Mouse (Mus musculus) stomach, embryonic 15.5 days (tissue): Measurements from ENCODE around the gene Gm42669. TPM values are rescaled to one million over a fixed set of nuclear protein-coding genes. Genes with fewer than 3 reads are reported as not detected.

Experiments used
- ATAC-seq: fragments of 200-750 bp; cut with Nextera tagmentation; 2 replicates; pipeline ENCODE4 v1.8.0; 2017; ENCODE audit warnings: low read depth, moderate number of reproducible peaks, moderate TSS enrichment; ENCODE audit not compliant: insufficient read depth, low FRiP score
- H3K27ac ChIP-seq: fragments of 300-500 bp; sonication (generic); 2 replicates; pipeline ENCODE4 v1.5.1; 2015; ENCODE audit warnings: mild to moderate bottlenecking, inconsistent platforms
- H3K27me3 ChIP-seq: fragments of 300-500 bp; sonication (generic); replicated peaks from 2 replicates; pipeline ENCODE4 v1.6.1; 2015; ENCODE audit warnings: inconsistent platforms
- H3K36me3 ChIP-seq: fragments of 300-500 bp; sonication (generic); 2 replicates; pipeline ENCODE4 v1.6.1; 2015; ENCODE audit warnings: inconsistent platforms
- H3K4me1 ChIP-seq: fragments of 300-500 bp; sonication (generic); 2 replicates; pipeline ENCODE4 v1.6.1; 2015; ENCODE audit warnings: inconsistent platforms
- H3K4me2 ChIP-seq: fragments of 300-500 bp; sonication (generic); 2 replicates; pipeline ENCODE4 v1.6.1; 2015; ENCODE audit warnings: mild to moderate bottlenecking, inconsistent platforms
- H3K4me3 ChIP-seq: fragments of 300-500 bp; sonication (generic); replicated peaks from 2 replicates; pipeline ENCODE4 v1.5.1; 2015; ENCODE audit warnings: inconsistent platforms
- H3K9ac ChIP-seq: fragments of 300-500 bp; sonication (generic); 2 replicates; pipeline ENCODE4 v1.6.1; 2015; ENCODE audit warnings: inconsistent platforms
- H3K9me3 ChIP-seq: fragments of 300-500 bp; sonication (generic); 2 replicates; pipeline ENCODE4 v1.6.1; 2016; ENCODE audit warnings: inconsistent platforms
- whole genome bisulfite sequencing: fragments of 180-500 bp; shearing (Covaris S2); methylation state at CpG from one replicate; pipeline ENCODE4 v1.1.7; 2015; 5-methylcytosine and 5-hydroxymethylcytosine counted together
- polyA plus RNA-seq: library from polyadenylated mRNA; unstranded; fragments of >200 nt; fragmentation: Nextera tagmentation; extraction: Ambion mirVana; gene quantifications from 2 replicates; pipeline ENCODE4 v1.2.1, GENCODE M21; 2015

Gm42669 gene
- 0.32 and 0.57 TPM in 2 replicates for polyA plus RNA-seq

DNA sequence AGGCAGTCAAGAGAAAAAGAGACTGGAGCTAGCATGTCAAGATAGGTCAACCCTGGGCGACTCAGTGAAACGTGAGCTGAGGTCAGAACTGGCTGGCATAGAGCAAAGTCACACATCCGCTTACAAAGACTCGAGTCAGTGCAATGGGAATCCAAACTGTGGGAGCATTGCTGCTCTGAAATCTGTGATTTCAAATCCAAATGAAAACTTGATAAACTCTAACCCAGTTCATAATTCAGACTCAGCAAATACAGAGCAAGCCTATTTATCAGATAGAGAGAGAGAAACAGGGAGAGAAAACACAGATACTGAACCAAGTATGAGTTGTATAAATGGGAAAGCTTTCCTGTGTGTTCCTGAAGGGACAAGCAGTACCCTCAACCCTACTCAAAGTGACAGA, at the start of gene Gm42669:
Gene Gm42669 (plus strand): TSS at position 301 of the 400 bp plus-strand sequence.
- Histone ChIP-seq H3K27ac (no peak within 1 kb of the TSS), H3K9me3 (no peaks in the 10 kb centered on the region)

DNA sequence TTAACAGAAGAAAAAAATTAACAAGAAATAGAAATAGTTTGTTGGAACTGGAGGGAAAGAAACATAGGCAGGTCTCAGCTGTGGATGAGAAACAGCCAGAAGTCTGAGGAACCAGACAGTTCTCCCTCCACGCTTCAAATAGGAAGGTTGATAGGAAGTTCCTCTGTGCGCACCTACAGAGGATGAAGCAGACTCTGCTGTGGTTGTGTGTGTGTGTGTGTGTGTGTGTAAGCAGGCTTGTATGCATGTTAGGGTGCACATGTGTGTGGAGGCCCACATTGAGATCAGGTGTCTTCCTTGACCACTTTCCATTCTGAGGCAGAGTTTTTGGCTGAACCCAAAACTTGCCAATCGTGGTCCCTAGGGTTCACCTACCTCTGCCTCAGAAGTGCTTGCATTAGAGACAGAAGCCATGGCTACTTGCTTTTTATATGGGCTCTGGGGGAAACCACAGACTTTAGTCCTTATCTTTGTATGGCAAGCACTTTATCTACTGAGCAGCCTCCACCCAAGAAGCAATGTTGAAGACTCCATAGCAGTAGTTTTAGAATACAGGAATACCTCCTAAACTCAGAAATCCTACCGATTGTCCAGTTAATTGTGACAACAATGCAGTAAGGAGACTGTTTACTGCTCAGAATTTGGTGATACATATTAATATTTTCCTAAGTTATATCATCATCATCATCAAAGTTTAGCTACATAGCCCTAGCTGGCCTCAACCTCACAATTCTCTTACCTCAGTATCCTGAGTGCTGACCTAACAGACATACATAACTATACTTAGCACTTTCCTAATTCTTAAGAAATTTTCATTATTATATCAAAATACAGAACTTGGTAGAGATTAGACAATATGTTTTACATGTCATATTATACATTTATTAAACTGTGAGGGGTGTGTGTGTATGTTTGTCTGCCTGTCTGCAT, 45.0 kb upstream of the Gm42669 start:
- no peak for ATAC-seq
- 90% methylated on average over 4 of the region's 4 CpGs for WGBS

More for the DNA sequence above, at the start of gene Gm42669:
- H3K27me3 ChIP-seq: no peaks in the 10 kb centered on the region
- no peak within 1 kb of the TSS for H3K4me3 ChIP-seq
- no peak within 1 kb of the TSS for H3K9ac ChIP-seq
- no peaks in the 10 kb centered on the region for H3K4me1 ChIP-seq
- no peak within 1 kb of the TSS for H3K4me2 ChIP-seq
- 71% methylated on average over 4 of the region's 4 CpGs for WGBS
- no peaks in the 10 kb centered on the region for H3K36me3 ChIP-seq
- no peak for ATAC-seq

DNA sequence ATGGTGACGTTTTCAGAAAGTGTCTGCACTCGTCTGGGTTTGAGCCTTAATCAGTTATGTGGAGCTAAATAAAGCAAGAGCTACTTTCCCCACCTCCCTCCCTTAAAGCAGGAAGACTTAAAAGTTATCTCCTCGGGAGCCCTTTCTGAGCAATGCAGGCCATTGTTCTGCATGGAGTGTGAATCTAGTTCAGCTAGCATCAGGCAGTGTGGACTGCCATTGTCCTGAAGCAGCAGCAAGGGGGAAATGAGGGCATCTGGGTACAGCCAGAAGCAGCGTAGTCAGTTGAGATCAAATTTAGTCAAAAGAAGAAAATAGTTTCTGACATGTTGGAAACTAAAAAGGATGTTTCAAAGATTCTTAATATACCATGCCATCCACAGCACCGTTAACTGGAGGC, 40.9 kb upstream of the Gm42669 start:
- H3K4me3 ChIP-seq: no peak overlapping the region
- no peak overlapping the region for H3K27ac ChIP-seq
- 61% methylated on average over 5 of the region's 5 CpGs for WGBS
- H3K4me2 ChIP-seq: no peak overlapping the region
- H3K9me3 ChIP-seq: no peaks in the 10 kb centered on the region
- no peak overlapping the region for H3K9ac ChIP-seq
- no peaks in the 10 kb centered on the region for H3K4me1 ChIP-seq
- no peaks in the 10 kb centered on the region for H3K36me3 ChIP-seq
- ATAC-seq: no peak
- H3K27me3 ChIP-seq: no peaks in the 10 kb centered on the region

More for the DNA sequence above, 45.0 kb upstream of the Gm42669 start:
- Histone ChIP-seq H3K4me2 (no peak overlapping the region), H3K27ac (no peak overlapping the region), H3K36me3 (no peaks in the 10 kb centered on the region), H3K9me3 (no peaks in the 10 kb centered on the region), H3K9ac (no peak overlapping the region), H3K4me1 (no peaks in the 10 kb centered on the region), H3K27me3 (no peaks in the 10 kb centered on the region), H3K4me3 (no peak overlapping the region)

DNA sequence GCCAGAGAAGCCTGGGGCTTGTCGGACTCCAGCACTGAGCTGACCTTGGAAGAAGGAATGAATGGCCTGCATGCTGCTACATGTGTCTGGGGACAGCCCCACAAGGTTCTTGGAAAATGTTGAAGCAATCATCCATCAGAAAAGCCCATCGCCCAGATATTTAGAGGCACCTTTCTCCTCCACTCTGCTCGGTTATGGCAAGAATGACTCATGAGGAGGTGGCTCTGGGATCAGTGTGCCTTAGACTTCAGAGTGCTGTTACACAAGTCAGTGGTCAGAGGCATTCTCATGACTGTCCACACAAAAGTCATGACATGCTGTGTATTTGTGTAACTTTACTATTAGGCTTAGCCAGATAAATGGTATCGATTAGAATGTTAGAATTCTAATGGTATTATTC, 40.3 kb upstream of the Gm42669 start:
- no peaks in the 10 kb centered on the region for H3K36me3 ChIP-seq
- no peak overlapping the region for H3K9ac ChIP-seq
- no peak for ATAC-seq
- no peaks in the 10 kb centered on the region for H3K27me3 ChIP-seq
- no peak overlapping the region for H3K27ac ChIP-seq
- H3K4me3 ChIP-seq: no peak overlapping the region
- no peaks in the 10 kb centered on the region for H3K9me3 ChIP-seq
- 79% methylated on average over 4 of the region's 4 CpGs for WGBS
- no peak overlapping the region for H3K4me2 ChIP-seq
- H3K4me1 ChIP-seq: no peaks in the 10 kb centered on the region

DNA sequence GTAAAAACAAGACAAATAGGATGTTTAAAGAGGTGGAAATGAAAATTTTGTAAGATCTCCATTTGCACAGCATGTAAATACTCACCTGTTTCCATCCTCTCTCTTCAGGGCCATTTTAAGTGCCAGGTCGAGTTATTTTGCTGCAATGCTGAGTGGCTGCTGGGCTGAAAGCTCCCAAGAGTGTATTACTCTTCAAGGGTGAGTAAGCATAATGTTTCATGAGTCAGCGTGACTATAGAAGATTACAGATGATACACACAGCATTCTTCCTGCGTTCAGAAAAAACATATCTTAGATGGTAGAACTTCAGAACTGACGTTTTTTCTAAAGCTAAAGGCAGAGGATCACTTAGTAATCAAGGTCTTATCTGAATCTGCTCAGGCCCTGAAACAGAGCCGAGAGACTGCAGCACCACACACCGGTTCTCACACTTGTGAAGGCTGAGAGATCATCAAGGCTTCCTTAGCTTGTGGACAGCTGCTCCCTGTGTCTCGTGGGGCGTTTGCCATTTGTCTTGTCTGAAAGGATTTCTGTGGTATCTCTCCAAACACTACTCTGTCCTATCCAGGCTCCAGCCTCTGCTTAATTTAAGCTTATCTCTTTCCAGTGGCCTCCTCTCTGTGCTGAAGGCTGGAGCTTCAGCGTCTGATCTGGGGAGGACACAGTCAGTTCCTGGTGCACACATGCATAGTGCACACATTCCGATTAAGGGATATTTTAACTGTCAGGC, 36.7 kb upstream of the Gm42669 start:
- Histone ChIP-seq H3K36me3 (no peaks in the 10 kb centered on the region), H3K27ac (no peak overlapping the region), H3K9ac (no peak overlapping the region), H3K4me2 (no peak overlapping the region), H3K9me3 (no peaks in the 10 kb centered on the region), H3K4me1 (no peaks in the 10 kb centered on the region), H3K27me3 (no peaks in the 10 kb centered on the region), H3K4me3 (no peak overlapping the region)
- peak; percentile 70; the same call in 1 of the 2 replicates for ATAC-seq
- WGBS: 71% methylated on average over 10 of the region's 10 CpGs

DNA sequence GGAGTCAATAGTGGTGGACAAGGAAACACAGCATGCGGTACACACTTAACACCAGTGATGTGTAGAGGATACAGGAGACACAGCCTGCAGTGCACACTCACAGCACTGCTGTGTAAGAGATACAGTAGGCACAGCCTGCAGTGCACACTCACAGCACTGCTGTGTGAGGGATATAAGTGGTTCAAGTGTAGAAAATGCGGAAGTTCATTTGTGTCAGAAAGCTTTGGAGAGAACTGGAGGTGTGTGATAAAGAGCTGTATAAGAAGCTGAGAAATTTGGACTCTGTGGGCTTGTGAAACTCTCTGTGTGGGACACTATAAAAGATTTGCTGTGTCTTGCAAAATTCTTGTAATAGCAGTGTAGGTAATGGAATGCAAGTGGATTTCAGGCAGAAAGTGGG, 27.2 kb upstream of the Gm42669 start:
- ATAC-seq: no peak
- Histone ChIP-seq H3K27me3 (no peaks in the 10 kb centered on the region), H3K4me1 (no peaks in the 10 kb centered on the region), H3K9ac (no peak overlapping the region), H3K36me3 (no peaks in the 10 kb centered on the region), H3K4me2 (no peak overlapping the region), H3K9me3 (no peaks in the 10 kb centered on the region), H3K27ac (no peak overlapping the region), H3K4me3 (no peak overlapping the region)
- WGBS: 84% methylated on average over 2 of the region's 2 CpGs

DNA sequence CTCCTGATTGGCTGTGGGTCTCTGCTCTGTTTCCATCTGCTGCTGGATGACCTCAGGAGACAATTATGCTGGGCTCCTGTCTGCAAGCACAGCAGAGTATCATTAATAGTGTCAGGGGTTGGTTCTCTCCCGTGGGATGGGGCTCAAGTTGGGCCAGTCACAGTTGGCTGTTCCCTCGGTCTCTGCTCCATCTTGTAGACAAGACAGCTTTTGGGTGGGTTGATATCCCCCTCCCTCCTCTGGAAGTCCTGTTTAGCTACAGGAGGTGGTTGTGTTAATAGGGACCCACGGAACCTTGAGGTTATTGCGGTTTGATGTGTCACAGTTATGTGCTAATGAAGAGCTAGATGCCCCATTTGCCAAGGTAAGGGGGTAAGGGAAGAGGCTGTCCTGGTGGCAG, 18.4 kb upstream of the Gm42669 start:
- WGBS: 56% methylated on average over 4 of the region's 4 CpGs
- Histone ChIP-seq H3K4me2 (no peak overlapping the region), H3K36me3 (no peaks in the 10 kb centered on the region), H3K4me3 (no peak overlapping the region), H3K9ac (no peak overlapping the region), H3K9me3 (no peaks in the 10 kb centered on the region), H3K4me1 (no peaks in the 10 kb centered on the region), H3K27ac (no peak overlapping the region), H3K27me3 (no peaks in the 10 kb centered on the region)
- no peak for ATAC-seq

DNA sequence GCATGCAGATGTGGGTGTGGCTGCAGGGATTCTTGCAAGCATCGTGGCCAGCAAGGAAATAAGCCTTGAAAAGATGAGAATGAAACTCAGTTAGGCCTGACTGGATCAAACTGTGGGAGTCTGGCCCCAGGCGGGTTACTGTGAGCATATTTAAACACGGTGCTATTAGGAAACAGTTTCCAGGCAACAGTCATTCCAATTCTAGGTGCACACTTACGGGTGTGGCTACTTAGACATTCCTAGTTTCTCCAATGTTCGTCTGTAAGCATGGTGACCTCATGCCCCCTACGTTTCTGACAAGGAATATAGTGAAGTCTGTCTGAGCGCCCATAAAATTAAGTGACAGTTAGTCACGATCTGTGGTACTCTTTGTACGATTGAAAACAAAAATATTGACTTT, 16.4 kb upstream of the Gm42669 start:
- H3K9me3 ChIP-seq: no peaks in the 10 kb centered on the region
- WGBS: 64% methylated on average over 9 of the region's 9 CpGs
- H3K36me3 ChIP-seq: no peaks in the 10 kb centered on the region
- no peak overlapping the region for H3K4me3 ChIP-seq
- H3K9ac ChIP-seq: no peak overlapping the region
- no peak overlapping the region for H3K4me2 ChIP-seq
- ATAC-seq: no peak
- H3K27me3 ChIP-seq: no peaks in the 10 kb centered on the region
- no peak overlapping the region for H3K27ac ChIP-seq
- no peaks in the 10 kb centered on the region for H3K4me1 ChIP-seq

DNA sequence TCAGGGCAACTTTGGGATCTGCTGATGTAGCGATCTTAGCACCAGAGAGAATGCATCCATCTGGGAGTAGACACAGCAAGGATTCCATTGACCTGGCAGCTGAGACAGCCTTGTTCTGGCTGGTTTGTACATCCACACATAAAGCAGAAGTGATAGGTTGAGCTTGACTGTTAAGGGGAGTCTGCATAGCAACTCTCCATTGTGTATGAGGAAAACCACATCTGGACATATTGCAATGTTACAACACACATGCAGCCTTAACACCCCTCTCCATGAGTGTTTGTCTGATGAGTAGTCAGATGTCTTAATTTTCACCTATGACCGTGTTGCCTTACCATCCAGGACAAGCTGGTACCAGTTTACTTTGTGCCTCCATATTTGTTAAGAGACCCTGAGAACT, 14.9 kb upstream of the Gm42669 start:
- Histone ChIP-seq H3K9ac (no peak overlapping the region), H3K27ac (no peak overlapping the region), H3K27me3 (no peaks in the 10 kb centered on the region), H3K36me3 (no peaks in the 10 kb centered on the region), H3K4me3 (no peak overlapping the region), H3K4me2 (no peak overlapping the region), H3K4me1 (no peaks in the 10 kb centered on the region), H3K9me3 (no peaks in the 10 kb centered on the region)
- ATAC-seq: no peak
- 85% methylated on average over 2 of the region's 2 CpGs for WGBS

DNA sequence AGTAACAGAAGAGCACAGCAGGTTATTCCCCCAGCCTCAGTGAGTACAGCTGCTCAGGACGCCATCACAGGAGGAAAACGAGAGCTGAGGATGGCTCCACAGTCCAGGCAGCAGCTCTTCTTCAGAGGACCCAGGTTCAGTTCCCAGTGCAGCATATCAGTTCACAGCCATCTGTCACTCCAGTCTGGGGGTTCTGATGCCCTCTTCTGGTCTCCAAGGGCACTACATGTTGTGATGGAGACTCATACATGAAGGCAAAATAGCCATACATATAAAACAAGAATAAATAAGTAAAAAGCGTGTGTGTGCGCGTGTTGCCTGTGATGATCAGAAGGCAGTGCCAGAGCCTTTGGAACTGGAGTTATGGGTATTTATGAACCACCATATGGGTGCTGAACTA, 12.7 kb upstream of the Gm42669 start:
- WGBS: 96% methylated on average over 5 of the region's 5 CpGs
- Histone ChIP-seq H3K36me3 (no peaks in the 10 kb centered on the region), H3K27me3 (no peaks in the 10 kb centered on the region), H3K9me3 (no peaks in the 10 kb centered on the region), H3K27ac (no peak overlapping the region), H3K4me3 (no peak overlapping the region), H3K4me1 (no peaks in the 10 kb centered on the region), H3K9ac (no peak overlapping the region), H3K4me2 (no peak overlapping the region)
- no peak for ATAC-seq

DNA sequence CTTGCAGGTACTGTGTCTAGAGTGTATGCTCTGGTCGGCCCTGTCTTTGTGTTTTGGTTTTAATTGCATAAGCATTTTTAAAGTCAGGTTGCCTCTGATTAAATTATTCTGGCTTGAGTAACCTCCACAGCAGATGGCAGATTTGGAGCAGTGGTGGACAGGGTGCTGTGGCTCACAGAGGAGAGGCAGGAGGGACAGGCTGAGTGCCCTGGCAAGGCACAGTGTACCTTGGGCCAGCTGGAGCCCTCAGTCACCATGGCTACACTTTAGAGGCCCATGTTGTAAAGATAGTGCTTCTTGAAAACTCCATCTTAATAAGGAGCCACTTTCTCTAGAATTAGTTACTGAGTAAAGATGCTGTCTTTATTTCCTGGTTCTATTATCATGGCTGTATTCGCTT, 11.4 kb upstream of the Gm42669 start:
- Histone ChIP-seq H3K4me2 (no peak overlapping the region), H3K27ac (no peak overlapping the region), H3K4me3 (no peak overlapping the region), H3K36me3 (no peaks in the 10 kb centered on the region), H3K27me3 (no peaks in the 10 kb centered on the region), H3K9ac (no peak overlapping the region), H3K4me1 (no peaks in the 10 kb centered on the region), H3K9me3 (no peaks in the 10 kb centered on the region)
- 79% methylated on average over 2 of the region's 2 CpGs for WGBS
- ATAC-seq: no peak
